Mouse (Mus musculus) heart, postnatal 14 days (tissue): ENCODE data around the gene Mpg. TPM values are rescaled to one million over a fixed set of nuclear protein-coding genes. Genes with fewer than 3 reads are reported as not detected.

Experiments
- total RNA-seq, 2 experiments: library from RNA; stranded (reverse); gene quantifications; 2 replicates each; pipeline ENCODE4 v1.2.3; 2021

The Mpg gene
- total RNA-seq, 2 experiments from 2014 or later, result 6.5 to 8.5 TPM

Other genes starting within 250 kb of the Mpg start
- 1 to 10 TPM; 1.2 to 8.5 TPM for gene Nsg2, start 226.0 kb upstream of the Mpg start, total RNA-seq
- under 1 TPM in 1 of 2 experiments, not detected in 1; 0.61 TPM for gene Il9r, start 26.2 kb upstream of the Mpg start, total RNA-seq
- gene Snrnp25, start 21.1 kb upstream of the Mpg start, total RNA-seq, result 10 to 100 TPM; 11.4 to 11.5 TPM
- 10 to 100 TPM; 22.3 to 23.3 TPM for gene Rhbdf1, start 4.2 kb upstream of the Mpg start, total RNA-seq
- 10 to 100 TPM; 24.9 to 29.3 TPM for gene Nprl3, start 41.2 kb downstream of the Mpg start, total RNA-seq
- gene Hba-x, start 49.9 kb downstream of the Mpg start, total RNA-seq, result not detected
- over 10,000 TPM; 19,140 to 26,056 TPM for gene Hba-a1, start 57.0 kb downstream of the Mpg start, total RNA-seq
- gene Hbq1b, start 60.5 kb downstream of the Mpg start, total RNA-seq, result 1 to 10 TPM; 2.9 TPM
- gene Hba-a2, start 70.0 kb downstream of the Mpg start, total RNA-seq, result over 10,000 TPM; 17,559 to 24,540 TPM
- 1 to 10 TPM; 1.7 to 2.0 TPM for gene Hbq1a, start 73.6 kb downstream of the Mpg start, total RNA-seq
- 10 to 100 TPM; 13.3 to 17.4 TPM for gene Sh3pxd2b, start 121.3 kb downstream of the Mpg start, total RNA-seq
- 10 to 100 TPM; 10.9 to 11.8 TPM for gene Ubtd2, start 228.9 kb downstream of the Mpg start, total RNA-seq